Mouse (Mus musculus): ENCODE measurements around the gene Thap4. TPM values are rescaled to one million over a fixed set of nuclear protein-coding genes. Genes with fewer than 3 reads are reported as not detected.

Gene Thap4
- polyA plus RNA-seq, 1 experiment from 2014 or later = 52.6 TPM

DNA sequence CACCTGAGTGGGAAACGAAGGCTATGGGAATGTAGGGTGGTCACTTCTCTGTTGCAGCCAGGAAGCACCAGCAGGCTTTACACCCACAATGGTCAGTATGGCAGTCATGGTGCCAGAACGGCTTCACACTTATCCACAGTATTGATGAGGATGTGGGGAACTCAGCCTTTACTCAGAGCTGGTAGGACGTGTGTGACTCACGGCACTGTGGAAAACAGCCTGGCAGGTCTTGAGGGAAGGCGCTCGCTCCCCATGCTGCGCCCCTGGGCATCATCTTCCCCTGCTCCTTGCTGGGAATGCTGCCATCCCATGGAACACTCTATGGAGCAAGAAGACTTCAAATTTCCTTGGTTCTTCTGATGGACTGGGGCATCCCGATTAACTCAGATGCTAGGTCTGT is 63.6 kb downstream of the Thap4 start:
- H3K4me3 ChIP-seq (ENCODE audit: low read length) = no peak overlapping the region
- H3K4me2 ChIP-seq (ENCODE audit: low read length) = no peak overlapping the region
- H3K4me1 ChIP-seq (ENCODE audit: control insufficient read depth, insufficient read depth, low read depth, low read length) = peaks cover 8% of the 10 kb centered on the region
- H3K9ac ChIP-seq (ENCODE audit: low read depth, low read length) = no peak overlapping the region
- H3K27ac ChIP-seq (ENCODE audit: low read depth, low read length) = no peak overlapping the region
- no peak for ATAC-seq
- WGBS = 95% methylated on average over 8 of the region's 8 CpGs
- peaks cover 14% of the 10 kb centered on the region for H3K36me3 ChIP-seq (ENCODE audit: control insufficient read depth, insufficient read depth, low read length)
- H3K9me3 ChIP-seq (ENCODE audit: control insufficient read depth, low read length) = no peaks in the 10 kb centered on the region
- H3K27me3 ChIP-seq (replicated peaks; ENCODE audit: control insufficient read depth, insufficient read depth, low read length) = no peaks in the 10 kb centered on the region

DNA sequence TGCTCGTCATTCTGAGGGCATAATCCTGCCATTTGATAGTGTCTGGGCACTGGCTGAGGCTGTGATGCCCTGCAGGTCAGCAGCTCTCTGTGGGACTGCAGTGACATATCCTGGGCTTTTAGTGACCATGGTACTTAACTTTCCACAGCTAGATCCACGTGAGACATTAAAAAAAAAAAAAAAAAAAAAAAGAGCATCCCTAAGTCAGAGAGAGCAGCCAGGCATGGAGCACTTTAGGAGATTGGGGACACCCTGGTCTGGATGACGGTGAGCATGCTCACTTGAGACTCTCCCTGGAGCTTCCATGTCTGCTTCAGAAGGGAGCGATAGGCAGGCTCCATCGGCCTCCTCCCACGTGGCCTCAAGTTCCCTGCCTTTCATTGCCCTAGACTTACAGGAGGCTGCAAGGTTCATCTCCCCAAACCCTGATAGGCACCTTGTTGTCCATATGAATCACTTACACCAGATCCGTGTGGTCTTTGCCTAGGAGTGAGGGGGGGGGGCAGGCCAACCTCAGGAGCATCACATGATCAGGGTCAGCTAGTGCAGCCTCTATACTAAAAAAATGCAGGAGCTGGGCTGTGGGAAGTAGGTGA is 64.7 kb downstream of the Thap4 start:
- H3K27ac ChIP-seq (ENCODE audit: low read depth, low read length) = no peak overlapping the region
- no peak for ATAC-seq
- H3K27me3 ChIP-seq (replicated peaks; ENCODE audit: control insufficient read depth, insufficient read depth, low read length) = no peaks in the 10 kb centered on the region
- H3K4me2 ChIP-seq (ENCODE audit: low read length) = no peak overlapping the region
- H3K9me3 ChIP-seq (ENCODE audit: control insufficient read depth, low read length) = no peaks in the 10 kb centered on the region
- H3K9ac ChIP-seq (ENCODE audit: low read depth, low read length) = no peak overlapping the region
- H3K4me1 ChIP-seq (ENCODE audit: control insufficient read depth, insufficient read depth, low read depth, low read length) = peaks cover 11% of the 10 kb centered on the region
- no peak overlapping the region for H3K4me3 ChIP-seq (ENCODE audit: low read length)
- WGBS = 81% methylated on average over 7 of the region's 7 CpGs
- peaks cover 3% of the 10 kb centered on the region; the same call in 1 of the 2 replicates for H3K36me3 ChIP-seq (ENCODE audit: control insufficient read depth, insufficient read depth, low read length)

DNA sequence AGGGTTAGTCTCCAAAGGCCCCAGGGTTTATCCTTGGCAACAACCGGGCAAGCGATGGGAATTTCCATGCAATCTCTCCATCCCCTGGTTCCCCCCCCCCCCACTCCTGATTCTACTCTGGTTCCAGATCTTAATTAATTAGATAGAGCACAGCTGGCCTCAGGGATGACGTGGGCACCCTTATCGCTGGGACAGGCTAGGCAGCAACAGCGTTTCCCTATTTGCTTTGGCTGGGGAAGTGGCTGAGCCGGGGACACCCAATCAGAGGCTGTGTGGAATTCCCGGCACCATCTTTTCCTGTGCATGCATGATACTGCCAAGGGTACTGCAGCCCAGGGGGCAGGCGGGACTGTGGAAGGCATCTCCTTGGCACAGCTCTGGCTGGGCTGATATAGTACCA is 66.5 kb downstream of the Thap4 start:
- no peak for ATAC-seq
- Histone ChIP-seq H3K4me3 (ENCODE audit: low read length) (no peak overlapping the region), H3K27ac (ENCODE audit: low read depth, low read length) (no peak overlapping the region), H3K27me3 (replicated peaks; ENCODE audit: control insufficient read depth, insufficient read depth, low read length) (no peaks in the 10 kb centered on the region), H3K9me3 (ENCODE audit: control insufficient read depth, low read length) (no peaks in the 10 kb centered on the region), H3K4me2 (ENCODE audit: low read length) (peak overlapping the region; percentile 11; the same call in 1 of the 2 replicates), H3K36me3 (ENCODE audit: control insufficient read depth, insufficient read depth, low read length) (no peaks in the 10 kb centered on the region), H3K4me1 (ENCODE audit: control insufficient read depth, insufficient read depth, low read depth, low read length) (peaks cover 11% of the 10 kb centered on the region), H3K9ac (ENCODE audit: low read depth, low read length) (no peak overlapping the region)
- WGBS = 53% methylated on average over 8 of the region's 8 CpGs

DNA sequence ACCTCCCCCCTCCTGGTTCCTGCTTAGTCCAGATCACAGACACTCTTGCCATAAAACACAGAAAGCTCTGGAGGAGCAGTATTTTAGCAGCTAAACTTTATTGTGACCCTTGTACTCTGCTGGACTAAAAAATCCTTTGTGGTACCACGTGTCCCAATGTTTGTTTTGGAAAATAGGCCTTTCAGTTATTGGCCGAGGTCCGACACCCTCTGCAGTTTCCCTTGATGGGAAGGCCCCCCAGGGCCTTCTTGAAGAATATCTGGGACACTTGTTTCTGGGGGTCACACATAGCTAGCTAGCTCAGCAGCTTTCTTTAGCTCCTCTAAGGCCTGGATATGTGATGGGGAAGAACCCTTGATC is 67.7 kb downstream of the Thap4 start:
- no peaks in the 10 kb centered on the region for H3K27me3 ChIP-seq (replicated peaks; ENCODE audit: control insufficient read depth, insufficient read depth, low read length)
- H3K9ac ChIP-seq (ENCODE audit: low read depth, low read length) = peak overlapping the region; percentile 84
- peak overlapping the region; percentile 59 for H3K4me3 ChIP-seq (ENCODE audit: low read length)
- no peak for ATAC-seq
- no peaks in the 10 kb centered on the region for H3K9me3 ChIP-seq (ENCODE audit: control insufficient read depth, low read length)
- H3K4me2 ChIP-seq (ENCODE audit: low read length) = peak overlapping the region; percentile 85
- H3K27ac ChIP-seq (ENCODE audit: low read depth, low read length) = peak overlapping the region; percentile 57
- H3K4me1 ChIP-seq (ENCODE audit: control insufficient read depth, insufficient read depth, low read depth, low read length) = peaks cover 11% of the 10 kb centered on the region
- no peaks in the 10 kb centered on the region for H3K36me3 ChIP-seq (ENCODE audit: control insufficient read depth, insufficient read depth, low read length)
- 40% methylated on average over 3 of the region's 3 CpGs for WGBS

DNA sequence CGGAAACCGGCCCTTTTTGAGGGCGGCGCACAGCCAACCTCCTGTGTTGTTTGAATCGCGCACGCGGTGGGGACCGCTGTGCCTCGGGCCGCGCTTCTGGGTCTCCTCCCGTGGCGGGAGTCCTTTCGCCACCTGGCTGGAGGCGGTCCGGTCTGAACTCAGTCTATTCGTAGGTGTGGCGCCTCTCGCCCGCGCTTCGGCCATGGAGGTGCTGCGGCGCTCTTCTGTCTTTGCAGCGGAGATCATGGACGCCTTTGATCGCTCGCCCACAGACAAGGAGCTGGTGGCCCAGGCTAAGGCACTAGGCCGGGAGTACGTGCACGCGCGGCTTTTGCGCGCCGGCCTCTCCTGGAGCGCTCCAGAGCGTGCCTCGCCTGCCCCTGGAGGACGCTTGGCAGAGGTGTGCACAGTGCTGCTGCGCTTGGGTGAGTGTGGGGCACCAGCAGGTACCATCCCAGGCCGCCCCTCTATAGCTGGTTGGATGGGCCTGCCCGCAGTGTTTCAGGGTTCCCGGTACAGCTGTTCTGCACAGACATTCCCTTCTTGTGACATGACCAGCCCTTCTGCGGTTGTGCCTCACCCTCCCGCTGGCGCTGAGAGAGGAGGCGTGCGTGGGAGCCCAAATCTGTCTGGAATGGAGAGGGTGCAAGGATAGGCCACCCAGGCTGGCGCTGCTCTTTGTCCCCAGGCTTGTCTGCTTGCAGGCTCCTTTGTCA is 68.3 kb downstream of the Thap4 start:
- Histone ChIP-seq H3K4me3 (ENCODE audit: low read length) (peak overlapping the region; percentile 59), H3K4me2 (ENCODE audit: low read length) (peak overlapping the region; percentile 85), H3K27me3 (replicated peaks; ENCODE audit: control insufficient read depth, insufficient read depth, low read length) (no peaks in the 10 kb centered on the region), H3K9me3 (ENCODE audit: control insufficient read depth, low read length) (no peaks in the 10 kb centered on the region), H3K4me1 (ENCODE audit: control insufficient read depth, insufficient read depth, low read depth, low read length) (peaks cover 11% of the 10 kb centered on the region), H3K27ac (ENCODE audit: low read depth, low read length) (peak overlapping the region; percentile 57), H3K9ac (ENCODE audit: low read depth, low read length) (peak overlapping the region; percentile 84), H3K36me3 (ENCODE audit: control insufficient read depth, insufficient read depth, low read length) (no peaks in the 10 kb centered on the region)
- 1% methylated on average over 51 of the region's 51 CpGs for WGBS
- peak; percentile 87 for ATAC-seq

DNA sequence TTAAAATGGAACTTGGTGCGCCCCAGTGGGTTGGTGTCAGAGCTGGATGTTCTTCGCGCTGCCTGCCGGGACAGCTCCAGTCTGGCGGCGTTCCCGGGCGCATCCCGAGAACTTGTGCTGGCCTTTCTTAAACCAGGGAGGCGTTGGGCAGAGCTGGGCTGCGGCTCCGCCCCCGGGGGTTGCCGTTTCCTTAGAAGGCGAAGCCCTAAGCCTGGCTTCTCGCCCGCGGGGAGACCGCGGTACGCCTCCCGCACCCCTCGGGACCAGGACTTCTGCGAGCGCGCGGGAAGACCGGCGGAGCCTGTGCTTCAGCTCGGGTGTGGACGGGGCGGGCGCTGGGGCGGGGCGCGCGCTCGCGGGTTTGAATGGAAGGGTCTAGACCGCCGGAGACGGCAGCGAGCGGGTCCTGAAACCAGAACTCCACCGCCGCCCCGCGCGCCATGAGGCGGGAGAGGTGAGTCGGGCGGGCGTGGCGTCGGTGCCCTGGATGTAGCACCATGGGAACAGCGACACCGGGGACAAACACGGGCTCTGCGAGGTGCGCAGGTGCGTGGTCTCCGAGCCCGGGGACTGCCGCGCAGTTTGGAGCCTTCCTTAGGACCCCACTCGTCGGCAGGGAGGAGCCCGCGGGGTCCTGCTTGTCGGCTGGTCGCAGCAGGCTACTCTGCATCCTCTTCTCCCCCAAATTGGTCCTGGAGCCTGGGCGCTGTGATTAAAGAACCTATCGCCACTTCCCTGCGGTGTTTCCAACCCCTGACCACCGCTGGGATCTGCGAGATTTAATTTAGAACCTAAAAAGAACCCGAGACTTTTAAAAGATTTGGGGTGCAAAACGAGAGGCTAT is 69.0 kb downstream of the Thap4 start, which contains the start of gene Bok:
Bok (plus strand) TSS at position 260 of the 844 bp plus-strand sequence.
- Histone ChIP-seq H3K36me3 (ENCODE audit: control insufficient read depth, insufficient read depth, low read length) (no peaks in the 10 kb centered on the region), H3K27me3 (replicated peaks; ENCODE audit: control insufficient read depth, insufficient read depth, low read length) (no peaks in the 10 kb centered on the region), H3K4me2 (ENCODE audit: low read length) (peak within 1 kb of the TSS; percentile 85), H3K4me1 (ENCODE audit: control insufficient read depth, insufficient read depth, low read depth, low read length) (peaks cover 11% of the 10 kb centered on the region), H3K27ac (ENCODE audit: low read depth, low read length) (peak within 1 kb of the TSS; percentile 57), H3K9ac (ENCODE audit: low read depth, low read length) (peak within 1 kb of the TSS; percentile 84), H3K9me3 (ENCODE audit: control insufficient read depth, low read length) (no peaks in the 10 kb centered on the region), H3K4me3 (ENCODE audit: low read length) (peak within 1 kb of the TSS; percentile 59)
- under 1% methylated on average over 76 of the region's 78 CpGs for WGBS
- ATAC-seq = peak; percentile 70

DNA sequence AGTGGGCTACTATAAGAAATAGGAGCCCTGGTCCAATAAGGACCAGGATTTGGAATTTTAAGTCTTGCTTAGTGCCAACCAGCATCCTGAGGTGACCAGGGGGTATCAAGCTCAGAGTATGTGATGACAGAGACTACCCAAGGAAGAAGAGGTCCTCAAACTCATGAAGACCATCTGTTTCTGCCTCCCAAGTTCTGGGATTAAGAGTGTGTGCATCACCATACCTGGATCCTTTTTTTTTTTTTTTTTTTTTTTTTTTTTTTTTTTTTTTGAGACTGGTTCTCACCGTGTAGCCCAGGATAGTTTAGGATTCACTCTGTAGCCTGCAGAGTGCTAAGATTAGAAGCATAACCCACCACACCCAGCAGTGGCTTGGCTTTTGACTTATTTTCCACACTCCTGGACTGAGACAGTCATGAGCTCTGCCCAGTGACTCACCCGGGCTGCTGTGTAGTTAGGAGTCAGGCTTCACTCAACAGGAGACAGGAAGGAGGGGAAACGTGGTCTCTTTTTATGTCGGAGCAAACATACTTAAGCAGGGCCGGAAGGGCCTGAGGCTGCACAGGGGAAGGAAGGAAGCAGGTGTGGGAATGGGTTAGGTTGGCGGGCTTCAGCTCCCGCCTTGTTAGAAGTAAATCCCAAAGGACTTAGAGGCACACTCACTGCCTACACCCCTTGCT is 74.6 kb downstream of the Thap4 start:
- ATAC-seq = no peak
- 75% methylated on average over 6 of the region's 7 CpGs for WGBS

DNA sequence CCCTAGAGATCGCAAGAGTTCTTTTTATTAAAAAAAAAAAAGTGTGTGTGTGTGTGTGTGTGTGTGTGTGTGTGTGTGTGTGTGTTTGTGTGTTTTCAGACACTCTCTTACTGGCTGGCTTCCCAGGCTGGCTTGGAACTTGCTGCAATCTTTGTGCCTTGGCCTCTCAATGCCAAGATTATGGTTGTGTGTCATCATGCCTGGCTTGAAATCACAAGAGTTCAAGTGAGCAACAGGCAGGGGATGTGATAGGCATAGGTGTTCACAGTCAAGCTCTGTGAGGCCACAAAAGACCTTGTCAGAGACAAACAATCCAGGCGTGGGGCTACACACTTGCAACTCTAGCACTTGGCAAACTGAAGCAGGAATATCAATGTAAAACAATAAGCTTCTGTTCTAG is 76.3 kb downstream of the Thap4 start:
- Histone ChIP-seq H3K9ac (ENCODE audit: low read depth, low read length) (no peak overlapping the region), H3K36me3 (ENCODE audit: control insufficient read depth, insufficient read depth, low read length) (no peaks in the 10 kb centered on the region), H3K4me1 (ENCODE audit: control insufficient read depth, insufficient read depth, low read depth, low read length) (no peaks in the 10 kb centered on the region), H3K27me3 (replicated peaks; ENCODE audit: control insufficient read depth, insufficient read depth, low read length) (no peaks in the 10 kb centered on the region), H3K27ac (ENCODE audit: low read depth, low read length) (no peak overlapping the region), H3K4me3 (ENCODE audit: low read length) (no peak overlapping the region), H3K9me3 (ENCODE audit: control insufficient read depth, low read length) (no peaks in the 10 kb centered on the region), H3K4me2 (ENCODE audit: low read length) (no peak overlapping the region)
- WGBS = 69% methylated on average over 2 of the region's 2 CpGs
- no peak for ATAC-seq

More for the DNA sequence above, 74.6 kb downstream of the Thap4 start:
- Histone ChIP-seq H3K27me3 (replicated peaks; ENCODE audit: control insufficient read depth, insufficient read depth, low read length) (no peaks in the 10 kb centered on the region), H3K27ac (ENCODE audit: low read depth, low read length) (no peak overlapping the region), H3K36me3 (ENCODE audit: control insufficient read depth, insufficient read depth, low read length) (no peaks in the 10 kb centered on the region), H3K4me2 (ENCODE audit: low read length) (no peak overlapping the region), H3K4me1 (ENCODE audit: control insufficient read depth, insufficient read depth, low read depth, low read length) (no peaks in the 10 kb centered on the region; the same call in 1 of the 2 replicates), H3K9ac (ENCODE audit: low read depth, low read length) (no peak overlapping the region), H3K9me3 (ENCODE audit: control insufficient read depth, low read length) (no peaks in the 10 kb centered on the region), H3K4me3 (ENCODE audit: low read length) (no peak overlapping the region)
